Mouse (Mus musculus): ENCODE measurements around the gene Ankrd33b.

DNA sequence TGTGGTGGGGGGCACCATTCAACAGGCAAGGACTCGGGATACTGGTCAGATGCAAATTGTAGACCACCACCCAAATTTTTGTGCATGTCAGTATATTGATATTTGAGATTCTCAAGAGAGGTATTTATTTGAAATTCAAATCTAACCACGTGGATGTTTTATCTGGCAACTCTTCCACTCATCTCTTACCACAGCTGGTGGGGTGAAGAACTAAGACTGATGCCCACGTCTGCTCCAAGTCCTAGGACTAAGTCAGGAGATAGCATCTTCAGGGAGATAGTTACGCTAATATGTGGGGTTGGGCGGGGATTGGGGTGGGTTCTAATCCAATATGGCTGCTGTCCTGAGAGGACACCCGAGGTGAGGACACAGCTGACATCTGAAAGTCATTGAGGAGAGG is 44.9 kb upstream of the Ankrd33b start:
- TF ChIP-seq CTCF (IDR thresholded peaks at IDR 0.05; ENCODE audit: low read depth, low read length) (no peak), POLR2A (IDR thresholded peaks at IDR 0.05; ENCODE audit: extremely low read depth, insufficient read depth, low read length) (no peak)
